Mouse (Mus musculus) layer of hippocampus, adult 8-10 months (tissue): ENCODE measurements around the gene Cpsf7. TPM values are rescaled to one million over a fixed set of nuclear protein-coding genes. Genes with fewer than 3 reads are reported as not detected.

Experiments used
- total RNA-seq, 4 experiments: library from RNA; stranded (reverse); gene quantifications; 2 replicates each; pipeline ENCODE4 v1.2.4; 2022

Cpsf7 gene
- total RNA-seq, 4 experiments from 2014 or later: 75.6 to 85.5 (median 83.0) TPM

Other genes with a start within 250 kb of the Cpsf7 start
- gene Dagla, start 220.4 kb upstream of the Cpsf7 start, total RNA-seq: 100 to 1,000 TPM in 3 of 4 experiments, 10 to 100 TPM in 1; 94.1 to 109 (median 104) TPM
- gene Syt7, start 136.2 kb upstream of the Cpsf7 start, total RNA-seq: 100 to 1,000 TPM; 241 to 317 (median 281) TPM
- gene Lrrc10b, start 67.8 kb upstream of the Cpsf7 start, total RNA-seq: 10 to 100 TPM; 47.8 to 70.9 (median 54.8) TPM
- 1 to 10 TPM; 1.4 to 3.4 (median 1.9) TPM for gene Ppp1r32, start 42.3 kb upstream of the Cpsf7 start, total RNA-seq
- gene Sdhaf2, start 876 bp downstream of the Cpsf7 start, total RNA-seq: 10 to 100 TPM; 48.8 to 64.9 (median 58.2) TPM
- 10 to 100 TPM; 10.1 to 14.1 (median 13.3) TPM for gene Tmem216, start 31.0 kb downstream of the Cpsf7 start, total RNA-seq
- 10 to 100 TPM in 3 of 4 experiments, 1 to 10 TPM in 1; 9.8 to 15.8 (median 12.8) TPM for gene Cyb561a3, start 51.9 kb downstream of the Cpsf7 start, total RNA-seq
- gene Tmem138, start 52.1 kb downstream of the Cpsf7 start, total RNA-seq: 10 to 100 TPM; 12.8 to 19.3 (median 15.4) TPM
- gene Ddb1, start 80.1 kb downstream of the Cpsf7 start, total RNA-seq: 100 to 1,000 TPM; 191 to 201 (median 197) TPM
- 10 to 100 TPM; 15.3 to 21.4 (median 19.9) TPM for gene Tkfc, start 80.4 kb downstream of the Cpsf7 start, total RNA-seq
- gene Vwce, start 108.9 kb downstream of the Cpsf7 start, total RNA-seq: under 1 TPM; 0.64 to 0.96 (median 0.86) TPM
- gene Pga5, start 152.8 kb downstream of the Cpsf7 start, total RNA-seq: not detected
- gene Vps37c, start 163.5 kb downstream of the Cpsf7 start, total RNA-seq: 10 to 100 TPM; 18.0 to 22.6 (median 20.7) TPM
- under 1 TPM in 3 of 4 experiments, not detected in 1; 0.14 to 0.59 (median 0.58) TPM for gene Cd5, start 213.7 kb downstream of the Cpsf7 start, total RNA-seq